Mouse (Mus musculus): Measurements from ENCODE around the gene Kncn. TPM values are rescaled to one million over a fixed set of nuclear protein-coding genes. Genes with fewer than 3 reads are reported as not detected.

The Kncn gene
- polyA plus RNA-seq, 1 experiment from 2014 or later = 0.13 TPM

DNA sequence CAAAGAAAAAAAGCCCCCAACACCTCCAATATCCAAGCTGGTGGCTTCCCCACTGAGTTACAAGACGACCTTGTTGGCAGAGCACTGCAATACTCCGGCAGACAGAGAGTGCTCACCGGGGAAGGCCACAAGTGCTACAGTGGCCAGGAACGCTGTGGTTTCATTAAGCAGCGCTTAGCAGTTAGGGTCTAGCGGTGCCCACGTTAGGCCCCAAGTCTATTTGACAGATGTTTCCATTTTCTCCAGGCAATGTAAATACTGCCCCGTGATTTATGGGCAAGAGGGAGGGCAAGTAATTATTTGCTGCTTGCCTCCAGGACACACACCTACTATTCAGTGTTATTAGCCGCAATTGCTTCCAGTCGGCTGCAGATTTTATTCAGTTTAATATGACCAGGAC lies 20.3 kb upstream of the Kncn start:
- no peak; the same call in 1 of the 2 replicates for ATAC-seq (ENCODE audit: low FRiP score)

DNA sequence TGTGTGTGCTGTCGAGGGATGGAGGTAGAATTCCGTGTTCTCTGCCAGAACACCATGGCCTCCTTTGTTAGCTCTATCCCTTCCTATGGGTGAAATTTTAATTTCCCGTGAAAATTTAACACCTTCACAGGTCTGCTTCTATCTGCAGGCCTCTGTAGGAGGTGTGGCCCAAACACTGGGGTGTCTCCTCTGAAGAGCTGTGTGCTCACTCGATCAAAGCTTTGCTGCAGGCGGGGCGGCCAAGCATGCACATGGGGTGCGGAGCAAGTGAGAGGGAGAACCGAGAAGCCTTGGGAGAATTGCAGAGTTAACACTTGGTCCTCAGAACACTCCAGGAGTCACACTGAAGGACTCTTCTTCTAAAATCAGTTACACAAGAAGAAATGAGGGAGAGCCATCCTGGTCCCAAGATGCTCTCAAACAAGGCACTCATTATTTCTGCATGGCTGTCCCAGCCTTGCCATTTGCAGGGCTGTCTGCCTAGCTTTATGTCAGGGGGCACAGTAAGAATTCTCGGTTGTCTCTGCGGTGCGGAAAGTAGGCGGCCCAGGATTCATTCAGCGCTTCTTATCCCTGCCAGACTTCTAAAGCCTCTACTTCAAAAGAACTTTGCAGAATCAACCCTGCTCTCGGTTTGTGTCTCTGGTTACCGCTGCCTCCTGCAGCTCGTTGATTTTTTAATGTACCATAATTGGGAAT lies 14.5 kb upstream of the Kncn start:
- Histone ChIP-seq H3K4me2 (replicated peaks) (no peak overlapping the region), H3K36me3 (replicated peaks; ENCODE audit: control insufficient read depth, insufficient read depth) (peaks cover 19% of the 10 kb centered on the region; the same call in 1 of the 2 replicates), H3K4me1 (replicated peaks; ENCODE audit: control insufficient read depth, insufficient read depth, low read length) (peaks cover 10% of the 10 kb centered on the region; the same call in 1 of the 2 replicates), H3K27me3 (ENCODE audit: control insufficient read depth, insufficient read depth, low read length) (no peaks in the 10 kb centered on the region), H3K4me3 (replicated peaks; ENCODE audit: low read length) (no peak overlapping the region), H3K9me3 (ENCODE audit: control insufficient read depth, low read length) (no peaks in the 10 kb centered on the region), H3K9ac (no peak overlapping the region), H3K27ac (peak overlapping the region; percentile 47; the same call in 1 of the 2 replicates)
- 14% methylated on average over 16 of the region's 16 CpGs for WGBS
- ATAC-seq (ENCODE audit: low FRiP score) = 0 out of 2 replicates have a peak, but pooled peaks have one; percentile 21
- DNase-seq (ENCODE audit: low spot score) = no peak

More for the DNA sequence above, 20.3 kb upstream of the Kncn start:
- peaks cover 10% of the 10 kb centered on the region for H3K4me1 ChIP-seq (replicated peaks; ENCODE audit: control insufficient read depth, insufficient read depth, low read length)
- H3K9ac ChIP-seq = no peak overlapping the region
- no peak overlapping the region for H3K4me2 ChIP-seq (replicated peaks)
- H3K27me3 ChIP-seq (ENCODE audit: control insufficient read depth, insufficient read depth, low read length) = no peaks in the 10 kb centered on the region
- 0 out of 2 replicates have a peak, but pooled peaks cover 10% of the 10 kb centered on the region for H3K36me3 ChIP-seq (replicated peaks; ENCODE audit: control insufficient read depth, insufficient read depth)
- H3K9me3 ChIP-seq (ENCODE audit: control insufficient read depth, low read length) = no peaks in the 10 kb centered on the region
- 51% methylated on average over 10 of the region's 10 CpGs for WGBS
- DNase-seq (ENCODE audit: low spot score) = no peak
- no peak overlapping the region for H3K27ac ChIP-seq
- H3K4me3 ChIP-seq (replicated peaks; ENCODE audit: low read length) = no peak overlapping the region

DNA sequence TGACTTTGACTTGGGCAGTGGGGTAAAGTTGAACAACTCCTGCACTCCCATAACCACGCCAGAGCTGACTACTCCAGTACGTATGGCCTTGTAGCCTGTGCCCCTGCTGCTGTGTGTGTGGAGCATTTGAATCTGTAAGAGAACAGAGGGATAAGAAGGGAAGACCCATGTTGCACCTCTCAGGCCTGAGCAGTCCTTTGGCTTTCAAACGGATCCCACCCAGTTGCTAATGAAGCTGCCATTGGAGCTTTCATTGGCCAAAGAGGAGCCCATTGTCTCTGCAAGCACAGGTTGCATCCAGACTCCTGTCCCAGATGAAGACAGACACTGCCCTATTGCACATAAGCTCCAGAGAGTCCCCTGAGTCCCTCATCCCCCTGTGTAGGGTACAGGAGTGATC lies 11.0 kb upstream of the Kncn start:
- 81% methylated on average over 3 of the region's 3 CpGs for WGBS
- DNase-seq (ENCODE audit: low spot score) (no peak), ATAC-seq (ENCODE audit: low FRiP score) (no peak)
- H3K4me3 ChIP-seq (replicated peaks; ENCODE audit: low read length) = no peak overlapping the region
- no peak overlapping the region for H3K9ac ChIP-seq
- H3K36me3 ChIP-seq (replicated peaks; ENCODE audit: control insufficient read depth, insufficient read depth) = peaks cover 19% of the 10 kb centered on the region; the same call in 1 of the 2 replicates
- H3K27ac ChIP-seq = no peak overlapping the region
- H3K27me3 ChIP-seq (ENCODE audit: control insufficient read depth, insufficient read depth, low read length) = no peaks in the 10 kb centered on the region
- H3K9me3 ChIP-seq (ENCODE audit: control insufficient read depth, low read length) = no peaks in the 10 kb centered on the region
- no peak overlapping the region for H3K4me2 ChIP-seq (replicated peaks)
- peaks cover 16% of the 10 kb centered on the region for H3K4me1 ChIP-seq (replicated peaks; ENCODE audit: control insufficient read depth, insufficient read depth, low read length)

DNA sequence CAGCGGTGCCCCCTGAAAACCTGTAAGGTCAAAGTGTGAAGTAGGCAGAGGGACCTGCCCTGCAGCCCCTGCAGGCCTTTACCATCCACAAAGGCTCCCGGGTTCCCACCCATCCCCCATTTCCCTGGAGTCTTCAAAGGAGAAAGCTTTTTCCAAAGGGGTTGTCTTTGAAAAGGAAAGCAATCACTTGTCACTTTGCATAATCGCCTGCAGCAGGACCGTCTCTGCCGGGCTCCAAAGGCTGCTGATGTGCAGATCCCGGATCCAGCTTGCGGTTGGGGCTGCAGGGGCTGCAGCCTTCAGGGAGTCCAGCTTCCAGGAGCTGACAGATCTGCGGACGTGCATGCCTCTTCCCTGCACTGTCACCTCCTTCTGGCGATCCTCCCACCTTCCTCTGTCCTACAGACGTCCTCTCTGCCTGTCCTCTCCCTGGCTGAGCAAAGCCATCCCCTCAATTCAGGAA lies 6.0 kb upstream of the Kncn start:
- peak overlapping the region; percentile 24; the same call in 1 of the 2 replicates for H3K4me2 ChIP-seq (replicated peaks)
- H3K4me1 ChIP-seq (replicated peaks; ENCODE audit: control insufficient read depth, insufficient read depth, low read length) = peaks cover 25% of the 10 kb centered on the region
- peaks cover 8% of the 10 kb centered on the region; the same call in 1 of the 2 replicates for H3K36me3 ChIP-seq (replicated peaks; ENCODE audit: control insufficient read depth, insufficient read depth)
- peak overlapping the region; percentile 43; the same call in 1 of the 2 replicates for H3K9ac ChIP-seq
- H3K9me3 ChIP-seq (ENCODE audit: control insufficient read depth, low read length) = no peaks in the 10 kb centered on the region
- WGBS = 3% methylated on average over 11 of the region's 11 CpGs
- H3K27me3 ChIP-seq (ENCODE audit: control insufficient read depth, insufficient read depth, low read length) = no peaks in the 10 kb centered on the region
- peak overlapping the region; percentile 56 for H3K27ac ChIP-seq
- DNase-seq (ENCODE audit: low spot score) = no peak
- ATAC-seq (ENCODE audit: low FRiP score) = peak; percentile 52
- no peak overlapping the region for H3K4me3 ChIP-seq (replicated peaks; ENCODE audit: low read length)

DNA sequence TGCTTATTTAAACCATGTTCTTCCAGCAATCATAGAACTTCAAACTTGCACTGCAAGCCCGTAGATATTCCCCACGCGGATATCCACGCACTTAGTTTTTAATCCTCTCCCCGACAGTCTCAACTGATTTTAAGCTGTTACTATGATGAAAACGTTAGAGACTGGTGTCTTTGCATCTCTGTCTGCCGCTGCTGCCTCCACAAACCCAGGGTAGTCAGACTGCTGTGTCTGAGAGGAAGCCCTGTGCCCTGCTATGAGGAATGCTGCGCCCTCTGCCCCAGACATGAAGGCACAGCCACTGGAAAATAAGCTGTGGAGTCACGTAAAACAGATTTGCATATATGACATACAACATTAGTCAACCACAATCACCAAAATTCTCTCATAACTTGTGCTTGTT lies 5.4 kb upstream of the Kncn start:
- Histone ChIP-seq H3K27me3 (ENCODE audit: control insufficient read depth, insufficient read depth, low read length) (no peaks in the 10 kb centered on the region), H3K4me1 (replicated peaks; ENCODE audit: control insufficient read depth, insufficient read depth, low read length) (peaks cover 25% of the 10 kb centered on the region), H3K4me3 (replicated peaks; ENCODE audit: low read length) (no peak overlapping the region), H3K36me3 (replicated peaks; ENCODE audit: control insufficient read depth, insufficient read depth) (0 out of 2 replicates have a peak, but pooled peaks cover 3% of the 10 kb centered on the region), H3K9me3 (ENCODE audit: control insufficient read depth, low read length) (no peaks in the 10 kb centered on the region), H3K4me2 (replicated peaks) (peak overlapping the region; percentile 24; the same call in 1 of the 2 replicates), H3K27ac (peak overlapping the region; percentile 56), H3K9ac (no peak overlapping the region)
- DNase-seq (ENCODE audit: low spot score) (no peak), ATAC-seq (ENCODE audit: low FRiP score) (no peak)
- 33% methylated on average over 9 of the region's 9 CpGs for WGBS

DNA sequence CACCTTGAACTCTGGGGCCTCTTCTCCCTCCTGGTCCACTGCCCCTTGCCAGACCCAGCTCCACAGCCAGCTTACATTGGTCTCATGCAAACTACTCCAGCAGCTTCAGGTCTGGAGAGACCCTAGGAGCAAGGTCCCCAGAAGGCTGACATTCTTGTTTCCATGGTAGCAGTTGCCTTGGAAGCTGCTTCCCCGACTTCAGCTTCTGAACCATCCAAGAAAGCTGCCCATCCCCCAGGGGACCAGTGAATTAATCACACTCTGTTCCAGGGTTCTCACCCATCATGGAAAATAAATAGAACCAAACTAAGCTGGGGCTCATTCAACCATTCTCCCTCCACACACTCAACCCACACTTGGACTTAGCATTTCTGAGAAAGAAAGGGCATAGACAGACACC lies 3.0 kb upstream of the Kncn start:
- peak; percentile 44; the same call in 1 of the 2 replicates for ATAC-seq (ENCODE audit: low FRiP score)
- WGBS = 0% methylated on average over 1 of the region's 1 CpGs
- Histone ChIP-seq H3K9me3 (ENCODE audit: control insufficient read depth, low read length) (no peaks in the 10 kb centered on the region), H3K4me3 (replicated peaks; ENCODE audit: low read length) (no peak overlapping the region), H3K4me2 (replicated peaks) (no peak overlapping the region; the same call in 1 of the 2 replicates), H3K27ac (peak overlapping the region; percentile 58), H3K9ac (no peak overlapping the region), H3K27me3 (ENCODE audit: control insufficient read depth, insufficient read depth, low read length) (no peaks in the 10 kb centered on the region), H3K4me1 (replicated peaks; ENCODE audit: control insufficient read depth, insufficient read depth, low read length) (peaks cover 25% of the 10 kb centered on the region), H3K36me3 (replicated peaks; ENCODE audit: control insufficient read depth, insufficient read depth) (no peaks in the 10 kb centered on the region)
- DNase-seq (ENCODE audit: low spot score) = peak; percentile 72

DNA sequence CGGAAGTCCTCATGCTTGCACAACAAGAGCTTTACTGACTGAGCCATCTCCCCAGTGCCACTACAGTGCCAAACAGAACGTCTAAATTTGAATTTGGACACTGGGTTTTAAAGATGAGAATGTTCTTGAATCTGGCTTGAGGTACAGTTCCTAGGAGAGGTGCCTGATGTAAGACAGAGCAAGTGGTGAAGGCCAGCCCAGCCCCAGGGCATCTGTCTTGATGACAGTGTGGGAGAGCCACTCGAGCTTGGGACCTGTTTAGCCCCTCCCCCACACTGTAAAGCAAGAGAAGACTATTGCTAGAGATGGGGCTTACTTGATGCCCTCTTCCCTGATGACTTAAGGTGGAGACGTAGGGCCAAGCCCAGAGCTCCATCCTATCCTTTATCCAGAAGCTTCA lies 2.0 kb upstream of the Kncn start:
- no peak overlapping the region for H3K27ac ChIP-seq
- H3K4me2 ChIP-seq (replicated peaks) = no peak overlapping the region
- no peaks in the 10 kb centered on the region for H3K9me3 ChIP-seq (ENCODE audit: control insufficient read depth, low read length)
- ATAC-seq (ENCODE audit: low FRiP score) (no peak), DNase-seq (ENCODE audit: low spot score) (no peak)
- 51% methylated on average over 4 of the region's 4 CpGs for WGBS
- H3K4me1 ChIP-seq (replicated peaks; ENCODE audit: control insufficient read depth, insufficient read depth, low read length) = peaks cover 25% of the 10 kb centered on the region
- H3K4me3 ChIP-seq (replicated peaks; ENCODE audit: low read length) = no peak overlapping the region
- H3K9ac ChIP-seq = no peak overlapping the region
- no peaks in the 10 kb centered on the region for H3K36me3 ChIP-seq (replicated peaks; ENCODE audit: control insufficient read depth, insufficient read depth)
- H3K27me3 ChIP-seq (ENCODE audit: control insufficient read depth, insufficient read depth, low read length) = no peaks in the 10 kb centered on the region

DNA sequence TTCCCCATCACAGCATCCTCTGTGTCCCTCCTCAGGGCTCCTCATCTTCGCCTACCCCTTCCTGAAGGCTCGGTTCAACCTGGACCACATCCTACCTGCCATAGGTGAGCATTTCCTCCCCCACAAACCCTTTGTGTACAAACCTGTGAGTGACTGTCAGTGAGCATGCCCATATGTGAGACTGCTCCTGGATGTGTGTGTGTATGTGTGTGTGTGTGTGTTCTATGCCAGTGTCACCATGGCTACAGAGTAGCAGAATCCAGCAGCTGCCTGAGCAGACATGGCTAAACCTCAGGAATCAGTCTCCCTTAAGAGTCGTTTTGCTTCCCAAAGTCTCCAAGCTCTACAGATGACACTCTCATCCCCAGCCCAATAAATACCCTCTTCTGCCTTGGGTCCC lies 1.6 kb downstream of the Kncn start:
- Histone ChIP-seq H3K27me3 (ENCODE audit: control insufficient read depth, insufficient read depth, low read length) (peaks cover 12% of the 10 kb centered on the region), H3K4me1 (replicated peaks; ENCODE audit: control insufficient read depth, insufficient read depth, low read length) (peaks cover 17% of the 10 kb centered on the region), H3K4me3 (replicated peaks; ENCODE audit: low read length) (no peak overlapping the region), H3K9ac (no peak overlapping the region), H3K36me3 (replicated peaks; ENCODE audit: control insufficient read depth, insufficient read depth) (no peaks in the 10 kb centered on the region), H3K27ac (no peak overlapping the region), H3K9me3 (ENCODE audit: control insufficient read depth, low read length) (no peaks in the 10 kb centered on the region), H3K4me2 (replicated peaks) (no peak overlapping the region)
- DNase-seq (ENCODE audit: low spot score) = peak; percentile 64
- ATAC-seq (ENCODE audit: low FRiP score) = peak; percentile 57; the same call in 1 of the 2 replicates
- 82% methylated on average over 3 of the region's 3 CpGs for whole genome bisulfite sequencing

DNA sequence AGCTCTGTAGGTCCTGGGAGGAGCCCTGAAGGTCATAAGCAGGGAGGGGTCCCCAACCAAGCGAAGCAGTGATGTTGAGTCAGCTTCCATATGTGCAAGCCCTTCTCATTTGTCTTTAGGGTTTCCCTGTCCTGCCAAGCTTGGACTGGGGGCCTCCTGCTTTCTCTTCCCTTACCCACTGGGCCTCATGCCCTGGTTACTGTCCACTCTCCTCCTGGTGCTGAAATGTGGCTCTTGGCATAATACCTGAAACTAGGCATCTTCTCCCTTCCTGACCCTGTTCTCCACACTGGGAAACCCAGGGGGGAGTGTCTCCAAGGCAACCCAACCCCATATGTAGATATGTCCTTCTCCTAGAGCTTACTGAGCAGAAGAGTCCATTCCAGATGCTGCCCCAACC lies 2.7 kb downstream of the Kncn start:
- H3K4me3 ChIP-seq (replicated peaks; ENCODE audit: low read length) = no peak overlapping the region
- WGBS = 62% methylated on average over 1 of the region's 1 CpGs
- H3K27ac ChIP-seq = no peak overlapping the region
- ATAC-seq (ENCODE audit: low FRiP score) (no peak), DNase-seq (ENCODE audit: low spot score) (no peak)
- H3K27me3 ChIP-seq (ENCODE audit: control insufficient read depth, insufficient read depth, low read length) = peaks cover 22% of the 10 kb centered on the region
- no peaks in the 10 kb centered on the region for H3K9me3 ChIP-seq (ENCODE audit: control insufficient read depth, low read length)
- no peak overlapping the region for H3K4me2 ChIP-seq (replicated peaks)
- no peaks in the 10 kb centered on the region for H3K36me3 ChIP-seq (replicated peaks; ENCODE audit: control insufficient read depth, insufficient read depth)
- H3K4me1 ChIP-seq (replicated peaks; ENCODE audit: control insufficient read depth, insufficient read depth, low read length) = peaks cover 6% of the 10 kb centered on the region
- no peak overlapping the region for H3K9ac ChIP-seq
